In genomic region chr17:43953535-43953918, GRCm38 (mm10) we compare ENCODE assay signal across 9 mouse cellular contexts.
DNase-seq lines count a peak whose midpoint lies in the region; ATAC-seq and TF ChIP-seq lines count a peak whose summit lies in the region.
"Had no signal": no experiment of that assay in that cellular context is flagged by ENCODE, and none has a peak within 500 bp of the region (broad histone marks: within the 10 kb centered on the region; RNA-seq: fewer than 3 reads in every experiment).

No protein-coding gene starts in this region.

- ATAC-seq in frontal cortex, adult (ENCODE audit: low TSS enrichment) = peak; percentile 35; the same call in 1 of the 2 replicates
- no peak for ATAC-seq in liver, embryonic 11.5 days (replicated peaks; ENCODE audit: low FRiP score)
- ATAC-seq in liver, postnatal 0 days = no peak
- ATAC-seq in hindbrain, embryonic 12.5 days (ENCODE audit: low FRiP score) = peak; percentile 20; the same call in 1 of the 2 replicates
- peak; percentile 19; the same call in 1 of the 2 replicates for ATAC-seq in neural tube, embryonic 13.5 days (ENCODE audit: low read depth)

- WGBS in liver, embryonic 11.5 days = 79% methylated on average over 10 of the region's 10 CpGs
- WGBS in liver, postnatal 0 days (ENCODE audit: insufficient replicate concordance) = 76% methylated on average over 10 of the region's 10 CpGs
- 55% methylated on average over 10 of the region's 10 CpGs for WGBS in hindbrain, embryonic 12.5 days
- WGBS in neural tube, embryonic 13.5 days = 65% methylated on average over 10 of the region's 10 CpGs

- no peak for TF ChIP-seq CTCF in liver, postnatal 0 days (IDR thresholded peaks at IDR 0.05; ENCODE audit: low read depth)

- H3K4me3 ChIP-seq in liver, embryonic 11.5 days (ENCODE audit: low read depth, low read length) = no peak overlapping the region
- H3K4me3 ChIP-seq in liver, postnatal 0 days (ENCODE audit: low read depth, low read length) = no peak overlapping the region
- H3K4me3 ChIP-seq in hindbrain, embryonic 12.5 days = peak overlapping the region; percentile 36
- H3K4me3 ChIP-seq in neural tube, embryonic 13.5 days = peak overlapping the region; percentile 41

- H3K27me3 ChIP-seq in liver, embryonic 11.5 days (replicated peaks; ENCODE audit: control insufficient read depth, insufficient read depth, low read length) = 0 out of 2 replicates have a peak, but pooled peaks cover 3% of the 10 kb centered on the region
- no peaks in the 10 kb centered on the region for H3K27me3 ChIP-seq in liver, postnatal 0 days (ENCODE audit: insufficient read depth, low read length)
- no peaks in the 10 kb centered on the region for H3K27me3 ChIP-seq in hindbrain, embryonic 12.5 days
- no peaks in the 10 kb centered on the region for H3K27me3 ChIP-seq in neural tube, embryonic 13.5 days

- no peaks in the 10 kb centered on the region for H3K36me3 ChIP-seq in liver, embryonic 11.5 days (ENCODE audit: control insufficient read depth, insufficient read depth, low read length)
- no peaks in the 10 kb centered on the region for H3K36me3 ChIP-seq in liver, postnatal 0 days (replicated peaks; ENCODE audit: insufficient read depth, low read length)
- no peaks in the 10 kb centered on the region for H3K36me3 ChIP-seq in hindbrain, embryonic 12.5 days
- H3K36me3 ChIP-seq in neural tube, embryonic 13.5 days = no peaks in the 10 kb centered on the region

- no peaks in the 10 kb centered on the region for H3K9me3 ChIP-seq in liver, embryonic 11.5 days (ENCODE audit: control insufficient read depth, low read length)
- H3K9me3 ChIP-seq in liver, postnatal 0 days (ENCODE audit: low read length) = no peaks in the 10 kb centered on the region
- no peaks in the 10 kb centered on the region for H3K9me3 ChIP-seq in hindbrain, embryonic 12.5 days (replicated peaks)
- no peaks in the 10 kb centered on the region for H3K9me3 ChIP-seq in neural tube, embryonic 13.5 days

- no peak overlapping the region for H3K27ac ChIP-seq in liver, embryonic 11.5 days (ENCODE audit: low read depth, low read length)
- no peak overlapping the region for H3K27ac ChIP-seq in liver, postnatal 0 days (ENCODE audit: low read depth)
- H3K27ac ChIP-seq in hindbrain, embryonic 12.5 days = peak overlapping the region; percentile 91
- peak overlapping the region; percentile 95 for H3K27ac ChIP-seq in neural tube, embryonic 13.5 days (replicated peaks)

- TF ChIP-seq EP300 in liver, postnatal 0 days (IDR thresholded peaks at IDR 0.05; ENCODE audit: low read depth) = no peak

- H3K4me1 ChIP-seq in liver, embryonic 11.5 days (replicated peaks; ENCODE audit: control insufficient read depth, insufficient read depth, low read length) = no peaks in the 10 kb centered on the region
- H3K4me1 ChIP-seq in liver, postnatal 0 days (ENCODE audit: insufficient read depth) = no peaks in the 10 kb centered on the region
- H3K4me1 ChIP-seq in hindbrain, embryonic 12.5 days = peaks cover 23% of the 10 kb centered on the region
- peaks cover 40% of the 10 kb centered on the region for H3K4me1 ChIP-seq in neural tube, embryonic 13.5 days (replicated peaks)

- H3K9ac ChIP-seq in liver, embryonic 11.5 days (ENCODE audit: low read depth, low read length) = no peak overlapping the region
- no peak overlapping the region for H3K9ac ChIP-seq in liver, postnatal 0 days (replicated peaks)
- peak overlapping the region; percentile 70 for H3K9ac ChIP-seq in hindbrain, embryonic 12.5 days
- H3K9ac ChIP-seq in neural tube, embryonic 13.5 days = peak overlapping the region; percentile 70

- peak overlapping the region; percentile 12; the same call in 1 of the 2 replicates for H3K4me2 ChIP-seq in liver, embryonic 11.5 days
- no peak overlapping the region for H3K4me2 ChIP-seq in liver, postnatal 0 days (ENCODE audit: low read depth, low read length)
- peak overlapping the region; percentile 54 for H3K4me2 ChIP-seq in hindbrain, embryonic 12.5 days (replicated peaks)
- H3K4me2 ChIP-seq in neural tube, embryonic 13.5 days = peak overlapping the region; percentile 55

- no peak for DNase-seq in frontal cortex, adult 2 months (ENCODE audit: extremely low spot score in 1 of 2, low spot score in 1 of 2)
- DNase-seq in liver, embryonic 11.5 days (ENCODE audit: low spot score) = no peak
- no peak for DNase-seq in liver, postnatal 0 days
- no peak for DNase-seq in spleen, postnatal 4 days (ENCODE audit: low spot score in 2 of 2)
- no peak for DNase-seq in lung, postnatal 4 days
- DNase-seq: kidney, adult 2 months had no signal

Comparison
In these comparisons a context has a peak if more than half of its experiments do, and no peak if none do; other contexts are left out.
1. ATAC-seq: peak in frontal cortex, adult (single experiment), hindbrain, embryonic 12.5 days (single experiment) and neural tube, embryonic 13.5 days (single experiment); none in liver, embryonic 11.5 days (single experiment) and liver, postnatal 0 days (single experiment).
2. H3K27ac ChIP-seq: peak in hindbrain, embryonic 12.5 days (single experiment) and neural tube, embryonic 13.5 days (single experiment); none in liver, embryonic 11.5 days (single experiment) and liver, postnatal 0 days (single experiment).
3. H3K4me3 ChIP-seq: peak in hindbrain, embryonic 12.5 days (single experiment) and neural tube, embryonic 13.5 days (single experiment); none in liver, embryonic 11.5 days (single experiment) and liver, postnatal 0 days (single experiment).
4. H3K9ac ChIP-seq: peak in hindbrain, embryonic 12.5 days (single experiment) and neural tube, embryonic 13.5 days (single experiment); none in liver, embryonic 11.5 days (single experiment) and liver, postnatal 0 days (single experiment).